Mouse (Mus musculus) heart, postnatal 0 days (tissue): ENCODE measurements around the gene Ccnq. TPM values are rescaled to one million over a fixed set of nuclear protein-coding genes. Genes with fewer than 3 reads are reported as not detected.
A peak's percentile ranks its signal among the peaks of the same experiment; 100 is the strongest.

Experiments
- ATAC-seq: fragments of 200-750 bp; cut with Nextera tagmentation; 2 replicates; pipeline ENCODE4 v1.8.0; 2017; ENCODE audit warnings: low read depth, moderate number of reproducible peaks, moderate library complexity; ENCODE audit not compliant: insufficient read depth
- DNase-seq: peaks from one replicate; pipeline ENCODE4 v3.0.0-alpha.2; 2016; ENCODE audit warnings: low spot score
- H3K27ac ChIP-seq: fragments of 300-500 bp; sonication (generic); 2 replicates; pipeline ENCODE4 v1.5.1; 2014; ENCODE audit warnings: low read depth, mild to moderate bottlenecking
- H3K27me3 ChIP-seq: fragments of 300-500 bp; sonication (generic); 2 replicates; pipeline ENCODE4 v1.6.1; 2014; ENCODE audit warnings: low read length, mixed read lengths; ENCODE audit not compliant: control insufficient read depth, insufficient read depth
- H3K36me3 ChIP-seq: fragments of 300-500 bp; sonication (generic); replicated peaks from 2 replicates; pipeline ENCODE4 v1.6.1; 2014; ENCODE audit warnings: low read length, mixed read lengths; ENCODE audit not compliant: control insufficient read depth, insufficient read depth
- H3K4me1 ChIP-seq: fragments of 300-500 bp; sonication (generic); 2 replicates; pipeline ENCODE4 v1.6.1; 2014; ENCODE audit warnings: antibody characterized with exemption; ENCODE audit not compliant: control insufficient read depth, insufficient read depth
- H3K4me2 ChIP-seq: fragments of 300-500 bp; sonication (generic); 2 replicates; pipeline ENCODE4 v1.6.1; 2014; ENCODE audit warnings: low read depth, mild to moderate bottlenecking, low read length, moderate library complexity
- H3K4me3 ChIP-seq: fragments of 300-500 bp; sonication (generic); 2 replicates; pipeline ENCODE4 v1.5.1; 2014; ENCODE audit warnings: low read depth, low read length
- H3K9ac ChIP-seq: fragments of 300-500 bp; sonication (generic); replicated peaks from 2 replicates; pipeline ENCODE4 v1.6.1; 2014; ENCODE audit warnings: low read depth, low read length, mixed read lengths
- H3K9me3 ChIP-seq: fragments of 300-500 bp; sonication (generic); replicated peaks from 2 replicates; pipeline ENCODE4 v1.6.1; 2016; ENCODE audit warnings: low read length; ENCODE audit not compliant: control insufficient read depth
- CTCF ChIP-seq: IDR thresholded peaks from 2 replicates; pipeline ENCODE4 v1.5.1; 2016; ENCODE audit warnings: antibody characterized with exemption, control low read depth, low read depth
- EP300 ChIP-seq: IDR thresholded peaks from 2 replicates; pipeline ENCODE4 v1.6.1; 2016; ENCODE audit warnings: antibody characterized with exemption, low read depth
- WGBS: fragments of 180-500 bp; shearing (Covaris S2); extraction: QIAGEN DNeasy Blood & Tissue Kit; methylation state at CpG from one replicate; pipeline ENCODE4 v1.1.7; 2014; 5-methylcytosine and 5-hydroxymethylcytosine counted together
- polyA plus RNA-seq: library from polyadenylated mRNA; unstranded; fragments of >200 nt; fragmentation: Nextera tagmentation; extraction: Ambion mirVana; gene quantifications from 2 replicates; pipeline ENCODE4 v1.2.1, GENCODE M21; 2015
- total RNA-seq: library from RNA; depleted of rRNA; stranded (reverse); fragments of >200 nt; gene quantifications from 2 replicates; pipeline ENCODE4 v1.2.3, GENCODE M21; 2014; ENCODE audit warnings: low replicate concordance; rRNA removed

Gene Ccnq
- total RNA-seq, result 43.9 and 58.6 TPM in 2 replicates
- polyA plus RNA-seq, result 31.0 and 32.3 TPM in 2 replicates

DNA sequence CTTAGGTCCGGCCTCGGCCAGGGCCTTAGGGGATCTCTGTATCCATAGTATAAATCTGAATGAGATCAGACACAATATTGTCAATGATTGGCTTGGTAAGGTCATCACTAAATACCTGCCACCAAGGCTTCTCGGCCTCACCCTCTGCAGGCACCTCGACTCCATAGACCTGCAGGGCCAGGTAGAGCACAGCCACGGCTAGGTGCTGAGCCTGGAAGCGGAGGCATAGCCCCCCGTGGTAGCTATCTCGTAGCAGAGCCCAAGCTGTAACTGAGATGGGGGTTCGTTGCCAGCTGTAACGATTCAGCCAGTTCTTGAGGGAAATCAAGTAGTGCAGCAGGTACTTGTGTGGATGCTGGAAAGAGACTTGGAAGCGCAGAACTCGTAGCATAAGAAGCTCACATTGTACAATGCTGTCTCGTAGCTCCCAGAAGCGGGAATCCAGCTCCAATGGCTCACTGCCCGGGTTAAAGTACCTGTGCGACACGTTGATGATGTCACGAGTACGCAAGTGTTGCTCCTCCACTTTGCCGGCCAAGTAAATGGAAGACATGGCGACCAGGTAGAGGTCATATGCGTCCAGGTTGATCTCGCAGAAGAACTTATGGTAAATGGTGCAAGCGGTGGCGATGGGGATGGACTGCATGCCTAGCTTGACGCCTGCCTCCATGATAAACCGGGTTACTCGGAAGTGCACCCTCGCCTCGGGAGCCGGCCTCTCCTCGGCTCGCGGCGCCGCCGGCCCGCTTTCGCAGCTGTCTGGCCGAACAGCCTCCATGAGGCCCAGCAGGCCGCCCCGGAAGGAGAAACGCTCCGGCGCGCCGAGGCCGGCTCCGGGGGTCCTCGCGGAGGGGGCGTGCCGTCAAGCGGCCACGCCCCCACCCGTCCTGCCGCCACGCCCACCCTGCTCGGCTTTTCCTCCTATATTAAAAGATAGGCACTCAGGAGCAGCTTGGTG is at the start of gene Ccnq:
Gene Ccnq (minus strand): TSS at position 845 of the 958 bp plus-strand sequence.
- peak within 1 kb of the TSS; percentile 78 for H3K9ac ChIP-seq
- peaks cover 16% of the 10 kb centered on the region; the same call in 1 of the 2 replicates for H3K36me3 ChIP-seq
- no peak for TF ChIP-seq EP300
- TF ChIP-seq CTCF, result no peak
- H3K27me3 ChIP-seq, result no peaks in the 10 kb centered on the region
- ATAC-seq (peak; percentile 91), DNase-seq (peak; percentile 81)
- peak within 1 kb of the TSS; percentile 84 for H3K4me3 ChIP-seq
- H3K9me3 ChIP-seq, result no peaks in the 10 kb centered on the region
- peak within 1 kb of the TSS; percentile 83 for H3K27ac ChIP-seq
- H3K4me1 ChIP-seq, result peaks cover 11% of the 10 kb centered on the region
- peak within 1 kb of the TSS; percentile 71 for H3K4me2 ChIP-seq
- 9% methylated on average over 59 of the region's 59 CpGs for WGBS

- H3K9me3 ChIP-seq, result no peaks in the 10 kb centered on the region
- ATAC-seq, result no peak
- WGBS, result 86% methylated on average over 4 of the region's 4 CpGs
- no peaks in the 10 kb centered on the region for H3K27me3 ChIP-seq
- H3K27ac ChIP-seq, result no peak overlapping the region
- no peak overlapping the region for H3K9ac ChIP-seq
- 0 out of 2 replicates have a peak, but pooled peaks cover 6% of the 10 kb centered on the region for H3K4me1 ChIP-seq
- H3K36me3 ChIP-seq, result no peaks in the 10 kb centered on the region
- no peak for DNase-seq
- no peak overlapping the region for H3K4me2 ChIP-seq
- H3K4me3 ChIP-seq, result no peak overlapping the region
- no peak for TF ChIP-seq CTCF
- no peak for TF ChIP-seq EP300
Observed at GRCm38 (mm10) chr11:78801094-78801493, 49.6 kb upstream of the Ccnq start.

- Histone ChIP-seq H3K27ac (no peak overlapping the region), H3K4me3 (no peak overlapping the region), H3K9ac (no peak overlapping the region), H3K27me3 (no peaks in the 10 kb centered on the region), H3K9me3 (no peaks in the 10 kb centered on the region), H3K4me1 (peaks cover 5% of the 10 kb centered on the region; the same call in 1 of the 2 replicates), H3K36me3 (no peaks in the 10 kb centered on the region), H3K4me2 (no peak overlapping the region)
- 78% methylated on average over 10 of the region's 10 CpGs for WGBS
- TF ChIP-seq CTCF (no peak), EP300 (no peak)
- DNase-seq, result no peak
- ATAC-seq, result no peak
Observed at GRCm38 (mm10) chr11:78796072-78796729, 44.7 kb upstream of the Ccnq start.

GRCm38 (mm10) chr11:78793116-78793515 is 41.6 kb upstream of the Ccnq start:
- 66% methylated on average over 11 of the region's 11 CpGs for WGBS
- H3K27ac ChIP-seq, result no peak overlapping the region
- no peaks in the 10 kb centered on the region for H3K36me3 ChIP-seq
- no peaks in the 10 kb centered on the region for H3K9me3 ChIP-seq
- no peak overlapping the region for H3K4me3 ChIP-seq
- H3K9ac ChIP-seq, result no peak overlapping the region
- peaks cover 5% of the 10 kb centered on the region for H3K4me1 ChIP-seq
- no peak for ATAC-seq
- no peak for TF ChIP-seq CTCF
- no peak for TF ChIP-seq EP300
- H3K4me2 ChIP-seq, result peak overlapping the region; percentile 55; the same call in 1 of the 2 replicates
- DNase-seq, result no peak
- H3K27me3 ChIP-seq, result no peaks in the 10 kb centered on the region

- 30% methylated on average over 11 of the region's 11 CpGs for WGBS
- TF ChIP-seq EP300 (no peak), CTCF (no peak)
Observed at GRCm38 (mm10) chr11:78792465-78792864, 40.9 kb upstream of the Ccnq start.

More at GRCm38 (mm10) chr11:78792465-78792864, 40.9 kb upstream of the Ccnq start:
- H3K27ac ChIP-seq, result no peak overlapping the region
- peak overlapping the region; percentile 55 for H3K4me2 ChIP-seq
- H3K36me3 ChIP-seq, result no peaks in the 10 kb centered on the region
- ATAC-seq, result no peak
- no peaks in the 10 kb centered on the region for H3K9me3 ChIP-seq
- peaks cover 5% of the 10 kb centered on the region for H3K4me1 ChIP-seq
- H3K4me3 ChIP-seq, result peak overlapping the region; percentile 23; the same call in 1 of the 2 replicates
- no peak for DNase-seq
- 0 out of 2 replicates have a peak overlapping the region, but pooled peaks have one; percentile 13 for H3K9ac ChIP-seq
- H3K27me3 ChIP-seq, result no peaks in the 10 kb centered on the region
